Mouse (Mus musculus): Measurements from ENCODE around the gene Gpr137. TPM values are rescaled to one million over a fixed set of nuclear protein-coding genes. Genes with fewer than 3 reads are reported as not detected.

Gpr137 gene
- polyA plus RNA-seq, 1 experiment from 2014 or later = 25.2 TPM

- WGBS = 91% methylated on average over 4 of the region's 4 CpGs
- H3K4me1 ChIP-seq (replicated peaks; ENCODE audit: control insufficient read depth, insufficient read depth, low read length) = peaks cover 33% of the 10 kb centered on the region
- peaks cover 19% of the 10 kb centered on the region for H3K36me3 ChIP-seq (ENCODE audit: control insufficient read depth, insufficient read depth, low read length)
- no peak overlapping the region for H3K27ac ChIP-seq (ENCODE audit: low read length)
- H3K4me3 ChIP-seq (ENCODE audit: low read length) = no peak overlapping the region
- no peak overlapping the region for H3K4me2 ChIP-seq (ENCODE audit: low read depth, low read length)
- H3K9me3 ChIP-seq (ENCODE audit: control insufficient read depth, low read length) = no peaks in the 10 kb centered on the region
- no peaks in the 10 kb centered on the region for H3K27me3 ChIP-seq (ENCODE audit: control insufficient read depth, insufficient read depth, low read depth, low read length)
- H3K9ac ChIP-seq (ENCODE audit: low read length) = no peak overlapping the region
- no peak for ATAC-seq (ENCODE audit: low read depth)
Measured at GRCm38 (mm10) chr19:6981465-6981864, 39.2 kb upstream of the Gpr137 start.

- Histone ChIP-seq H3K27ac (ENCODE audit: low read length) (peak within 1 kb of the TSS; percentile 93), H3K36me3 (ENCODE audit: control insufficient read depth, insufficient read depth, low read length) (peaks cover 19% of the 10 kb centered on the region), H3K4me2 (ENCODE audit: low read depth, low read length) (peak within 1 kb of the TSS; percentile 84), H3K9ac (ENCODE audit: low read length) (peak within 1 kb of the TSS; percentile 88), H3K4me3 (ENCODE audit: low read length) (peak within 1 kb of the TSS; percentile 65), H3K27me3 (ENCODE audit: control insufficient read depth, insufficient read depth, low read depth, low read length) (no peaks in the 10 kb centered on the region), H3K4me1 (replicated peaks; ENCODE audit: control insufficient read depth, insufficient read depth, low read length) (peaks cover 35% of the 10 kb centered on the region), H3K9me3 (ENCODE audit: control insufficient read depth, low read length) (no peaks in the 10 kb centered on the region)
- under 1% methylated on average over 38 of the region's 38 CpGs for WGBS
- peak; percentile 90 for ATAC-seq (ENCODE audit: low read depth)
Measured at GRCm38 (mm10) chr19:6980381-6981093, 38.3 kb upstream of the Gpr137 start, which contains the start of gene Fkbp2. Fkbp2 (minus strand) TSS chr19:6980501.

- 1% methylated on average over 59 of the region's 59 CpGs for WGBS
- Histone ChIP-seq H3K27me3 (ENCODE audit: control insufficient read depth, insufficient read depth, low read depth, low read length) (no peaks in the 10 kb centered on the region), H3K27ac (ENCODE audit: low read length) (peak overlapping the region; percentile 93), H3K9me3 (ENCODE audit: control insufficient read depth, low read length) (no peaks in the 10 kb centered on the region), H3K4me2 (ENCODE audit: low read depth, low read length) (peak overlapping the region; percentile 56), H3K36me3 (ENCODE audit: control insufficient read depth, insufficient read depth, low read length) (peaks cover 13% of the 10 kb centered on the region), H3K4me1 (replicated peaks; ENCODE audit: control insufficient read depth, insufficient read depth, low read length) (peaks cover 35% of the 10 kb centered on the region), H3K9ac (ENCODE audit: low read length) (peak overlapping the region; percentile 88), H3K4me3 (ENCODE audit: low read length) (peak overlapping the region; percentile 65)
- peak; percentile 91 for ATAC-seq (ENCODE audit: low read depth)
Measured at GRCm38 (mm10) chr19:6979486-6980380, 37.5 kb upstream of the Gpr137 start.

GRCm38 (mm10) chr19:6979001-6979479 lies 36.8 kb upstream of the Gpr137 start:
- ATAC-seq (ENCODE audit: low read depth) = no peak
- peaks cover 8% of the 10 kb centered on the region for H3K36me3 ChIP-seq (ENCODE audit: control insufficient read depth, insufficient read depth, low read length)
- no peaks in the 10 kb centered on the region for H3K27me3 ChIP-seq (ENCODE audit: control insufficient read depth, insufficient read depth, low read depth, low read length)
- H3K4me1 ChIP-seq (replicated peaks; ENCODE audit: control insufficient read depth, insufficient read depth, low read length) = peaks cover 35% of the 10 kb centered on the region
- no peaks in the 10 kb centered on the region for H3K9me3 ChIP-seq (ENCODE audit: control insufficient read depth, low read length)
- WGBS = 7% methylated on average over 11 of the region's 11 CpGs
- peak overlapping the region; percentile 65 for H3K4me3 ChIP-seq (ENCODE audit: low read length)
- H3K27ac ChIP-seq (ENCODE audit: low read length) = no peak overlapping the region
- peak overlapping the region; percentile 74 for H3K9ac ChIP-seq (ENCODE audit: low read length)
- peak overlapping the region; percentile 56 for H3K4me2 ChIP-seq (ENCODE audit: low read depth, low read length)

DNA sequence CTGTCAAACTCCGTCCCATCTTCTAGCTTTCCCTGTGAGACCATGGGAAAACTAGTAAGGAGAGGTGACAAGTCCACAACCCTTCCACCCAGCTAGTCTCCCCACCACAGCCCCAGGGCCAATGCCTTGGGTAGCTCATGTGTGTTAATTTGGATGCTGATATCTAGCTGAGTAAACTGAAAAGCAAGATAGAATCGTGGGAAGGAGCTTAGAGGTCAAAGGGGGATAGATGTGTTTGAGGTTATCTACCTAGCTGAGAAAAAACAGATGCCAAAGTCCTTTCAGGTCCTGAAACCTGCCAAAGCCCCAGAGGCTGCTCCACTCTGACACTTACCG lies 36.3 kb upstream of the Gpr137 start:
- Histone ChIP-seq H3K27me3 (ENCODE audit: control insufficient read depth, insufficient read depth, low read depth, low read length) (no peaks in the 10 kb centered on the region), H3K9me3 (ENCODE audit: control insufficient read depth, low read length) (no peaks in the 10 kb centered on the region), H3K4me3 (ENCODE audit: low read length) (peak overlapping the region; percentile 65), H3K36me3 (ENCODE audit: control insufficient read depth, insufficient read depth, low read length) (peaks cover 7% of the 10 kb centered on the region), H3K9ac (ENCODE audit: low read length) (peak overlapping the region; percentile 74; the same call in 1 of the 2 replicates), H3K4me1 (replicated peaks; ENCODE audit: control insufficient read depth, insufficient read depth, low read length) (peaks cover 39% of the 10 kb centered on the region), H3K4me2 (ENCODE audit: low read depth, low read length) (peak overlapping the region; percentile 56), H3K27ac (ENCODE audit: low read length) (no peak overlapping the region)
- ATAC-seq (ENCODE audit: low read depth) = no peak
- WGBS = 34% methylated on average over 3 of the region's 3 CpGs

GRCm38 (mm10) chr19:6977759-6978638 lies 35.7 kb upstream of the Gpr137 start:
- no peak for ATAC-seq (ENCODE audit: low read depth)
- Histone ChIP-seq H3K4me1 (replicated peaks; ENCODE audit: control insufficient read depth, insufficient read depth, low read length) (peaks cover 39% of the 10 kb centered on the region), H3K9ac (ENCODE audit: low read length) (peak overlapping the region; percentile 46; the same call in 1 of the 2 replicates), H3K9me3 (ENCODE audit: control insufficient read depth, low read length) (no peaks in the 10 kb centered on the region), H3K4me3 (ENCODE audit: low read length) (no peak overlapping the region; the same call in 1 of the 2 replicates), H3K36me3 (ENCODE audit: control insufficient read depth, insufficient read depth, low read length) (peaks cover 7% of the 10 kb centered on the region), H3K4me2 (ENCODE audit: low read depth, low read length) (peak overlapping the region; percentile 56), H3K27me3 (ENCODE audit: control insufficient read depth, insufficient read depth, low read depth, low read length) (no peaks in the 10 kb centered on the region), H3K27ac (ENCODE audit: low read length) (no peak overlapping the region)
- WGBS = 72% methylated on average over 13 of the region's 13 CpGs

DNA sequence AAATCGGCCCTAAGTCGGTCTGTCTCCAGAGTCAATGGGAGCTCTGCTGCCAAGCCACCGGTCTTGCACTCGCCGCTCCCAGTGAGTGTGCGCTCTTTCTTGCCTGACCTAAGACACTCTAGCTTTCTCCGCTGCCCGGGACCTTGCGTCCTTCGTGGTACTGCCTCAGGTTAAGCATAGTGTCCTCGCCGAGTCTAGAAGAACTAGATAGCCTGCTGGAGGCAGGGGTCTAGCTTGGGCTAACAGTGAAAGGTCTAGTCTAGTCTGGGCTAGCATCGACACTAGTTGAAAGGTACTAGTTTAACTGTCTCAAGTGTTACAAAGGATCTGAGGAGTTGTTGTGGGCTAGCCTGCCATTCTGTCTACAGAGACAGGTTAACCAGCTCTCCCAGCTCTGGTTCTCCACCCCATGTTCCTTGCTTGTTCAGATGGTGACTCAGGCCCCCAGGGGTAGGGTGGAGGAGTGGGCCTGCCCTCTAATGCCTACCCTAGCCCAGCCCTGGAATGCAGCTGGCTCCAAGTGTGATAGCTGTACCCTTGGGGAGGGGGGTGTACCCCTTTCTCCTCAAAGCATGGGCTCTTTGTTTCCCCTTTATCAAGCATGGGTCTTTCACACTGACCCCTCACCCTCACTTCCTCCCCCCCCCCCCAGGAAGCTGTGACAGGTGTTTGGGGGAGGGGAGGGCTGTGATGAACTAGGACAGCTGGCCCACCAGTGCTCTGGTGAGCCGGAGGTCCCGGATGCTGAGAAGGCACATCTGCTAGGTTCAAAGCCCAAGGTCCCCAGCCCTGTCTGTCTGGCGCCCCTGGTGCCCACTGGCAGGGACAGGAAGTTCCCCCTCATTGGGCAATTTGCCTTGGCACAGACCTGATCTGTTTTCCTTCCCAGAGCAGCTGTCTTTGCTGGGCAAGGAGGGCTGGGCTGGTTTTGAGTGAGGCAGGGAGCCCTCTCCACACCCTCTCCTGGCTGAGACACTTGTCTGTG lies 33.5 kb upstream of the Gpr137 start, which contains the start of gene Plcb3:
Gene Plcb3, minus strand, starts transcription at position 934 of the 985 bp plus-strand sequence.
- Histone ChIP-seq H3K27ac (ENCODE audit: low read length) (peak within 1 kb of the TSS; percentile 92), H3K4me3 (ENCODE audit: low read length) (peak within 1 kb of the TSS; percentile 73), H3K27me3 (ENCODE audit: control insufficient read depth, insufficient read depth, low read depth, low read length) (no peaks in the 10 kb centered on the region), H3K9me3 (ENCODE audit: control insufficient read depth, low read length) (no peaks in the 10 kb centered on the region), H3K36me3 (ENCODE audit: control insufficient read depth, insufficient read depth, low read length) (peaks cover 7% of the 10 kb centered on the region), H3K4me1 (replicated peaks; ENCODE audit: control insufficient read depth, insufficient read depth, low read length) (peaks cover 33% of the 10 kb centered on the region), H3K9ac (ENCODE audit: low read length) (peak within 1 kb of the TSS; percentile 78), H3K4me2 (ENCODE audit: low read depth, low read length) (peak within 1 kb of the TSS; percentile 90)
- 0% methylated on average over 16 of the region's 16 CpGs for WGBS
- no peak for ATAC-seq (ENCODE audit: low read depth)

All from lung, embryonic 16.5 days (tissue).